Mouse (Mus musculus) liver, adult 2 months (tissue): ENCODE results near the gene Mrpl23. TPM values are rescaled to one million over a fixed set of nuclear protein-coding genes. Genes with fewer than 3 reads are reported as not detected.

Experiments
- DNase-seq: peaks from one replicate; pipeline ENCODE4 v3.0.0-alpha.2; 2011; ENCODE audit warnings: low read depth, low spot score; ENCODE audit errors: extremely low read depth
- H3K27ac ChIP-seq: fragments of 200-500 bp; replicated peaks from 2 replicates; pipeline ENCODE4 v1.5.1; 2012; ENCODE audit warnings: low read depth, mild to moderate bottlenecking, control low read depth, inconsistent platforms, low read length; ENCODE audit not compliant: insufficient read depth
- H3K27me3 ChIP-seq: fragments of 200-500 bp; 2 replicates; pipeline ENCODE4 v1.6.1; 2012; ENCODE audit warnings: mild to moderate bottlenecking, moderate library complexity, low read length, inconsistent platforms; ENCODE audit not compliant: control insufficient read depth, insufficient read depth
- H3K36me3 ChIP-seq: fragments of 200-500 bp; 2 replicates; pipeline ENCODE4 v1.6.1; 2012; ENCODE audit warnings: low read length, inconsistent platforms; ENCODE audit not compliant: control insufficient read depth, insufficient read depth
- H3K4me1 ChIP-seq: fragments of 200-500 bp; 2 replicates; pipeline ENCODE4 v1.6.1; 2011; ENCODE audit warnings: low read length; ENCODE audit not compliant: control insufficient read depth, insufficient read depth
- H3K4me3 ChIP-seq: fragments of 200-500 bp; 2 replicates; pipeline ENCODE4 v1.5.1; 2011; ENCODE audit warnings: low read depth, mild to moderate bottlenecking, control low read depth, low read length, moderate library complexity; ENCODE audit not compliant: insufficient read depth
- H3K79me2 ChIP-seq: fragments of 200-500 bp; 2 replicates; pipeline ENCODE4 v1.6.1; 2012; ENCODE audit warnings: inconsistent platforms, mild to moderate bottlenecking, low read length, moderate library complexity; ENCODE audit not compliant: control insufficient read depth, insufficient read depth
- H3K9ac ChIP-seq: fragments of 200-500 bp; 2 replicates; pipeline ENCODE4 v1.6.1; 2012; ENCODE audit warnings: low read depth, mild to moderate bottlenecking, control low read depth, inconsistent platforms, low read length
- CTCF ChIP-seq: fragments of 200-500 bp; IDR thresholded peaks from 2 replicates; pipeline ENCODE4 v1.5.1; 2011; ENCODE audit warnings: low read depth, low read length, control low read depth
- POLR2A ChIP-seq: fragments of 200-500 bp; IDR thresholded peaks from 2 replicates; pipeline ENCODE4 v1.6.1; 2011; ENCODE audit warnings: low read length, control low read depth; ENCODE audit not compliant: insufficient read depth; ENCODE audit errors: extremely low read depth
- WGBS: fragments of 180-500 bp; shearing (Covaris S2); methylation state at CpG from one replicate; pipeline ENCODE4 v1.1.7; 2018; 5-methylcytosine and 5-hydroxymethylcytosine counted together
- polyA plus RNA-seq: library from polyadenylated mRNA; depleted of rRNA; stranded (reverse); fragments of >200 nt; gene quantifications from 2 replicates; pipeline ENCODE4 v1.2.3, GENCODE M21; 2012
- total RNA-seq: library from RNA; depleted of rRNA; stranded (reverse); fragments of >200 nt; gene quantifications from 2 replicates; pipeline ENCODE4 v1.2.3, GENCODE M21; 2014

Mrpl23 gene
- total and polyA plus RNA-seq, 2 experiments = 7.6 to 45.0 TPM

- H3K27me3 ChIP-seq = no peaks in the 10 kb centered on the region
- H3K4me1 ChIP-seq = peaks cover 7% of the 10 kb centered on the region; the same call in 1 of the 2 replicates
- no peaks in the 10 kb centered on the region for H3K79me2 ChIP-seq
- no peak overlapping the region for H3K9ac ChIP-seq
- 0 out of 2 replicates have a peak, but pooled peaks cover 2% of the 10 kb centered on the region for H3K36me3 ChIP-seq
- no peak overlapping the region for H3K4me3 ChIP-seq
- H3K27ac ChIP-seq = no peak overlapping the region
- no peak for DNase-seq
- TF ChIP-seq CTCF (no peak), POLR2A (no peak)
- WGBS = 91% methylated on average over 8 of the region's 8 CpGs
Measured at GRCm38 (mm10) chr7:142539828-142540227, 7.3 kb downstream of the Mrpl23 start.

GRCm38 (mm10) chr7:142542771-142543303, 10.4 kb downstream of the Mrpl23 start:
- Histone ChIP-seq H3K36me3 (0 out of 2 replicates have a peak, but pooled peaks cover 2% of the 10 kb centered on the region), H3K27me3 (no peaks in the 10 kb centered on the region), H3K4me1 (no peaks in the 10 kb centered on the region), H3K4me3 (no peak overlapping the region), H3K79me2 (no peaks in the 10 kb centered on the region), H3K9ac (no peak overlapping the region), H3K27ac (no peak overlapping the region)
- DNase-seq = no peak
- WGBS = 87% methylated on average over 11 of the region's 11 CpGs
- no peak for TF ChIP-seq POLR2A
- TF ChIP-seq CTCF = no peak

- no peak for DNase-seq
- no peaks in the 10 kb centered on the region for H3K4me1 ChIP-seq
- H3K79me2 ChIP-seq = no peaks in the 10 kb centered on the region
- H3K36me3 ChIP-seq = 0 out of 2 replicates have a peak, but pooled peaks cover 2% of the 10 kb centered on the region
- TF ChIP-seq POLR2A (no peak), CTCF (no peak)
- H3K4me3 ChIP-seq = no peak overlapping the region
- H3K27ac ChIP-seq = no peak overlapping the region
- 91% methylated on average over 7 of the region's 7 CpGs for WGBS
- H3K9ac ChIP-seq = no peak overlapping the region
- no peaks in the 10 kb centered on the region for H3K27me3 ChIP-seq
Measured at GRCm38 (mm10) chr7:142545967-142546366, 13.5 kb downstream of the Mrpl23 start.

GRCm38 (mm10) chr7:142547874-142548273, 15.4 kb downstream of the Mrpl23 start:
- Histone ChIP-seq H3K36me3 (no peaks in the 10 kb centered on the region), H3K27me3 (no peaks in the 10 kb centered on the region), H3K27ac (no peak overlapping the region), H3K4me3 (no peak overlapping the region), H3K9ac (no peak overlapping the region), H3K79me2 (no peaks in the 10 kb centered on the region), H3K4me1 (no peaks in the 10 kb centered on the region)
- 74% methylated on average over 2 of the region's 2 CpGs for WGBS
- TF ChIP-seq POLR2A (no peak), CTCF (no peak)
- DNase-seq = no peak

GRCm38 (mm10) chr7:142548706-142549105, 16.2 kb downstream of the Mrpl23 start:
- H3K9ac ChIP-seq = no peak overlapping the region
- 93% methylated on average over 6 of the region's 6 CpGs for WGBS
- no peaks in the 10 kb centered on the region for H3K4me1 ChIP-seq
- no peaks in the 10 kb centered on the region for H3K79me2 ChIP-seq
- H3K36me3 ChIP-seq = no peaks in the 10 kb centered on the region
- TF ChIP-seq CTCF = no peak
- TF ChIP-seq POLR2A = no peak
- DNase-seq = no peak
- no peaks in the 10 kb centered on the region for H3K27me3 ChIP-seq
- H3K27ac ChIP-seq = no peak overlapping the region
- H3K4me3 ChIP-seq = no peak overlapping the region

- WGBS = 84% methylated on average over 10 of the region's 10 CpGs
- Histone ChIP-seq H3K79me2 (no peaks in the 10 kb centered on the region), H3K4me1 (no peaks in the 10 kb centered on the region), H3K4me3 (no peak overlapping the region), H3K27ac (no peak overlapping the region), H3K36me3 (no peaks in the 10 kb centered on the region), H3K27me3 (no peaks in the 10 kb centered on the region), H3K9ac (no peak overlapping the region)
- TF ChIP-seq POLR2A (no peak), CTCF (no peak)
- no peak for DNase-seq
Measured at GRCm38 (mm10) chr7:142549941-142550763, 17.7 kb downstream of the Mrpl23 start.
